Mouse (Mus musculus) ES-Bruce4 (cell line): ENCODE results near the gene Notch1.

Source experiments
- CTCF ChIP-seq: IDR thresholded peaks from one replicate; pipeline ENCODE4 v1.8.1; 2011; ENCODE audit warnings: low read depth, low read length
- EP300 ChIP-seq: IDR thresholded peaks from 2 replicates; pipeline ENCODE4 v1.6.1; 2011; ENCODE audit warnings: low read depth, low read length; ENCODE audit not compliant: insufficient read depth
- POLR2A ChIP-seq: IDR thresholded peaks from one replicate; pipeline ENCODE4 v1.8.1; 2011; ENCODE audit warnings: low read length; ENCODE audit not compliant: insufficient read depth

DNA sequence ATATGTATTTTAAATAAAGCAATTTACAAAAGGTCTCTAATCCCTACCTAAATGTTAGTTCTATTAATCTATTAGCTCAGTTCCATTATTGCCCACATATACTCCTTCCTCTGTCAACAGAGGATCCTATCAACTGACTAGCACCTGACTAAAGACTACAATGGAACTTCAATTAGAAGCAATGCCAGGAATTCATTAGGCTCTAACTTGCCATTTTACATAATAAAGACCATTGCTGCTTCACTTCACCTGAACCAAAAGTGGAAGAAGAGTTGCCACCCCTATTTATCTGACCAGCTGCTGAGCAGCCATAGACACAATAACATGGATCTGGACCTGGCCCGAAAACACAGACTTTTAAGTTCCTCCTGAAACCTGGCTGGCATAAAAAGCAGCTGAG is 73.6 kb downstream of the Notch1 start:
- no peak for TF ChIP-seq EP300
- TF ChIP-seq CTCF: no peak
- no peak for TF ChIP-seq POLR2A
